Mouse (Mus musculus): ENCODE data around the gene Mybpc1.

Mybpc1 gene

GRCm38 (mm10) chr10:88604943-88605342, at the start of gene Mybpc1:
Gene Mybpc1, minus strand, starts transcription at chr10:88605152.
- no peak for DNase-seq (ENCODE audit: low spot score in 2 of 2)

DNA sequence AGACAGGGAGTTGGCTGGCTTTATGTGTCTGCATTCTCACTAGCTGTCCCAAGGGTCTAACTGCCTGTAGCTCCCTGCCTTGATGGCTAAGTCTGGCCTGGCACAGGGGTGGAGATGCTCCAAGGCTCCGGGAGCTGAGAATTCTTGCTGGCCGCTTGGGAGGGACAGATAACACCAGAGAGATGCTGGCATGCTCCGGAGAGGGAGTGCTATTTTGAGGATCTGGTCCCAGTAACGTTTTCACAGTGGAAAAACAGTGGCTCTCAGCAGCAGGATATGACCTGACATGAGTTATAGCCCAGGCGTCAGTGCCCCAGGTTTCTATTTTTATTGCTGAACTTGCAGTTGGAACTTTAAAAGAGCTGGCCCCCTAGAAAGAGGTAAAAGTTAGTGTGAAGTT, 40.5 kb upstream of the Mybpc1 start:
- no peak for DNase-seq (ENCODE audit: low spot score in 2 of 2)

DNA sequence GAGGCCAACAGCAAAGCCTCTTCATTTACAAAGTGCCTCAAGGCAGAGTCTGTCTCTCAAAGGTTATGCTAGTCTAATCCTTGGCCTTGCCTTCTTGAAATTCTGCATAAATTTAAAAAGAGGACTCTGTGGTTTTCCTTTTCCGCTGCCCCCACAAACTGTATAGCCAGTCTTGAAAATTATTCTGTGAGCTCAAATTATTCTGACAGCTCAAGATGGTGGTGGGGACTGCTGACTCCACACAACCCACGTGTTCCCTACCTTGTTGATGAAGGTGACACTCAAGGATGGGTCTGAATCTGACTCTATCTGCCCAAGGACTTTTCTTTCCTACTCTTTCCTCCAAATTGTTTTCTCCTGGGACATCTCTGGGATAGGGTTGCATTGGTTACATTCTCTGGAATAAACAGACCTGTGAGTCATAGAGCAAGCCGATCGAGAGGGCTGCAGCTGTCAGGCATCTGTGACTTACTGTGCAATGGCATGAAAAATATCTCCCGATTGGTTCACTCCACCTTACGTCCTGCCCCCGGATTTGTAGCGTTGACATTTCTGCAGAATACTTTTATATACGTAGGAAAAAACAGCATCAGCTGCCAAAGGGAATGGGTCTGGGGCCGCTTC, 26.5 kb upstream of the Mybpc1 start:
- no peak for DNase-seq (ENCODE audit: low spot score in 2 of 2)

GRCm38 (mm10) chr10:88630663-88631329, 25.8 kb upstream of the Mybpc1 start:
- DNase-seq (ENCODE audit: low spot score in 2 of 2): no peak

- DNase-seq (ENCODE audit: low spot score in 2 of 2): no peak
Measured at GRCm38 (mm10) chr10:88627052-88627451, 22.1 kb upstream of the Mybpc1 start.

DNA sequence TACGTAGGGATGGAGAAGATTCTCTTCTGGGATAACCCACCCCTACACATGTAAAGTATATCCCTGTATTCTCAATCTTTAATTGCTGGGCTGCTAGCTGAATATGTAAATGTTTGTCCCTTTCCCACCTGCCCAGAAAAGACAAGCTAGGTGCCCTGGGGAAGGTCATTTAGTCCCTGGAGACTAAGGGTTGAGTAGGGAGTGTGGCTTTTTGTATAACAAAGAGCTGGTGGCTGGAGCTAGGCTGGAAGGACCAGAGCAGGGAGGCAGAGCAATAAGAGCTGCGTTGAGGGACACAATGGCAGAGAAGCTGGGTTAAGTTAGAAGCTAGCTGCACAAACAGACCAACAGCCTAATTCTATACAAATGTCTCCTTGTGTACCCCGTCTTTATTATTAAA, 21.2 kb upstream of the Mybpc1 start:
- DNase-seq (ENCODE audit: low spot score in 2 of 2): no peak

DNA sequence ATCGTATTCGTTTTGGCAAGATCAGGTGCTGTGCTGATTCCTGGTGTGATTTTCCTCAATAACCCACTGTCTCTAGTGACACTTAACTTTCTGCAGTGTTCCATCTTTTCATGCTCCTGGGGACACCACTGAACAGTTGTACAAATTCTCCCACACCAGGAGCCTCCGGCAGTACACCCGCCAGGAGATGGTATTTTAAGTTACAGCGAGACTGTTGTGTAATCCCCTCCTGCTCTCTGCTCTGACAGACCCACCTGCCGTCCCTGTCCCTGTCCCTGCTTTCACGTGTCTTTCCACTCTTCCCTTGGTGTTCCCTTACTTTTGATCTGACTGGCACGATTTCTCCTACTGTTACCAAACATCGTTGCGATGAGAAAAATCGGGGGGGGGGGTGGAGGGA, 19.3 kb upstream of the Mybpc1 start:
- no peak for DNase-seq (ENCODE audit: low spot score in 2 of 2)

DNA sequence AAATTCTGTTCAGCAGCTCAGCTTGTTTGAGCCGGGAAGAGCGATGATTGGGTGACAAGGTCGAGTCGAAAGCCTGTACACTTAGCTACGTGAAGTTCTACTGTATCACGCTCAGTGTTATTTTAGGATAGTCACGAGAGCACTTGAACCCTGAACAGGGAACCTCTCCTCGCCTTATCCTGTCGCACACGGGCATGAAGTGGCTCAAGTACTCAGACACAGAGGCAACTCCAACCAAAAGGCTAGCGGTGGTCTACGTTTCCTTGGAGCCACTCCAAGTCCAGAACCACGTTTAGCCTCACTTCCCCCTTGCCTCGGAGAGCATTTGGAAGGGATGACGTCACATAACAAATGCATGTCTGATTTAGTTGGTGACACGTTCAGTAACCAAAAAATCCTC, 17.7 kb upstream of the Mybpc1 start:
- no peak for DNase-seq (ENCODE audit: low spot score in 2 of 2)

DNA sequence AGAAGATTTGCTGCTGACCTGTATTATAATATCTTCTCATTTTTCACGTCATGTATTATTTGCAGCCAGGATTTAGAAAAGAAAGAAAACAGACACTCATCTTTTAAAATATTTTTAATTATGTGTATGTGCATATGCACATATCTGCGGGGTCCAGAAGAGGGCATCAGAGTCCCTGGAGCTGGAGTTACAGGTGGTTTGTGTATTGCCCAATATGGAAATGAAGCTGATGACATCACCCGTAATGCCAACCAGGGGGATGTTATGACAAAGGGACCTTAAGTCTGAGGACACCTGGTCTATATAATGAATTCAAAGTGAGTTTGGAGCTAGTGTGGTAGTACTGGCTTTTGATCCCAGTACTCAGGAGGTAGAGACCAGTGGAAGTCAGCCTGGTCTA, 15.9 kb upstream of the Mybpc1 start:
- DNase-seq (ENCODE audit: low spot score in 2 of 2): no peak

DNA sequence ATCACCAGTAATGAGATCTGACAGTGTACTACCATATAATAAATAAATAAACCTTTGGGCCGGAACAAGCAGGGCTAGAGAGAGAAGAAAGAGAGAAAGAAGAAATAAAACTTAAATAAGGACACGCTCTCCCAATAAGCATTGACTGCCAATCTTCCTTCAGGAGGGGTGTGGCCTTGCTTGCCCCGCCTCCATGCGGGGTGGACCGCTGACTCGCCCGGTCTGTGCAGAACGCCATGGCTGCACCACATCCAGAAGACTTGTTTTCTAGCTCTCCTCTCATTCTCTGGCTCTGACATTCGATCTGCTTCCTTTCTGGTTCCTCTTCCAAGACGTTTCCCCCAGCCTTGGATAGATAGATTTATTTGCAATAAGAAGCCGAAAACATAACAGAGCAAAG, 8.1 kb upstream of the Mybpc1 start:
- DNase-seq (ENCODE audit: low spot score in 2 of 2): no peak

- DNase-seq (ENCODE audit: low spot score in 2 of 2): no peak
Measured at GRCm38 (mm10) chr10:88606686-88607085, 1.7 kb upstream of the Mybpc1 start.

- DNase-seq (ENCODE audit: low spot score in 2 of 2): no peak
Measured at GRCm38 (mm10) chr10:88606065-88606464, 1.1 kb upstream of the Mybpc1 start.

DNA sequence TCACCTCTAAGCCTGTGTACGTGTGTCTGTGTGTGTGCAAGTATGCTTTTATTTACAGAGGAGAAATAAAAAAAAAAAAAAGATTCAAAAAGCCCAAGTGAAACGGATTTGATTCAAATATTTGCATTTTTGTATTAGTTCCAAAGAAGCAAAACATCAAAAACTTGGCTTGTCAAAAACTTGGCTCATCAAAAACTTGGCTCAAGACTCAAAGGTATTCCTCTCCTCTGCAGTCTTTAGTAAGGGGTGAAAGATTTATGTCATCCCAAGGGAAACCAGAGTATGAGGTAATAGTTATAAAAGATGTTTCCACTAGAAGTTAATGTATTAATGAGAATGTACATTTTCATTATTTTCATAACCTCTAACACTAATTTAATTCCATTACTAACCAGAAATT, 1.2 kb downstream of the Mybpc1 start:
- DNase-seq (ENCODE audit: low spot score in 2 of 2): no peak

- no peak for DNase-seq (ENCODE audit: low spot score in 2 of 2)
Measured at GRCm38 (mm10) chr10:88603256-88603655, 1.7 kb downstream of the Mybpc1 start.

DNA sequence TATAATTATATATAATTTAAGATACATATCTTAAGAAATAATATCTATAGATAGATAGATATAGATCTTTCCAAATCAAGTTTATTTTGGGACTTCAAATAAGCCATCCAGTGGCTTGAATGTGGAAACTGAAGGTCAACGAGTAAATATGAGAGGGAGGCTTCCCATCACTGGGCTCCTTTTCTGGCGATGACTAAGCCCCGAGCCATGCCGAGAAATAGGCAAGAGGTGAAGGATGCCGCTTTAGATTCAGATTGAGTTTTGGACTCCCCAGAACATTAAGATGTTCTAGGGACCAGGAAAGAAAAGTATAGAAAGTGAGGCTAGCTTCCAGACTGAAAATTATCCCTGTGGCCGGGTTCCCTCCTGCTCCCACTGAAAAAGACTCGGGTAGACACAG, 4.4 kb downstream of the Mybpc1 start:
- no peak for DNase-seq (ENCODE audit: low spot score in 2 of 2)

DNA sequence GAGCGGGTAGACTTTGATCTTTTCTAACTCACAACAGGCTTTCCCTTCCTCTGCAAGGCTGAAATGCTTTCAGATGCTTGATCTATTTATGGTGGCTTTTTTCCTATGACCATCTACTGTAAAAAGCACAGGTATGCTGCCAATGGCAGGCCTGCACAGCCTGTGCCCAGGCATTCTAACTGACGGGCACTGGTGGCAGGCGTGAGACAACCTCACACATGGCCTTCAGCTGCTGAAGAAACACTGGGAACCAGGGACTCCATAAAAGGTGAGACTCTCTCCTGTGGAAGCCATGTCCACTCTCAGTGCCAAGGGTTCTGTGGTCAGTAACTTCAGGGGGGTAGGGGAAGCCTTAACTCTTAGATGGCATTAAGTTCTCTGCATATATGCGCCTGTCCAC, 12.6 kb downstream of the Mybpc1 start:
- DNase-seq (ENCODE audit: low spot score in 2 of 2): no peak

DNA sequence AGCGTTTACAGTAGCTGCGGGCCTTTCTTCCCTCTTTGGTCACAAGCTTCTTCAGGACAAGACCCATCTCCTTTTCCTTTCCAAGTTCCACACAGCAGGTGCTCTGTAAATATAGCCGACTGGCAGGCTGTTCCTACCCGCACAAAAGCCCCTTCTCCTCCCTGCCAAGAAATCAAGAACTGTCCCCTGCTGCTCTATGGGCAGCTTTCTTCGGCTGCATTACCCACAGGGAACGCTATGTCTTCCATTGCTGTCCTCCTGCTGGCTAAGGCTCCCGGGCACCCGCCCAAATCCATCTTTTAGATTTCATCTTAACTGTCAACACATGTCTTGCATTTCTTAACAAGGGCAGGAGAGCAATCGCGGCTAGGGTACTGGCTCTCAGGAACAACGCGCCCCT, 13.9 kb downstream of the Mybpc1 start:
- no peak for DNase-seq (ENCODE audit: low spot score in 2 of 2)

DNA sequence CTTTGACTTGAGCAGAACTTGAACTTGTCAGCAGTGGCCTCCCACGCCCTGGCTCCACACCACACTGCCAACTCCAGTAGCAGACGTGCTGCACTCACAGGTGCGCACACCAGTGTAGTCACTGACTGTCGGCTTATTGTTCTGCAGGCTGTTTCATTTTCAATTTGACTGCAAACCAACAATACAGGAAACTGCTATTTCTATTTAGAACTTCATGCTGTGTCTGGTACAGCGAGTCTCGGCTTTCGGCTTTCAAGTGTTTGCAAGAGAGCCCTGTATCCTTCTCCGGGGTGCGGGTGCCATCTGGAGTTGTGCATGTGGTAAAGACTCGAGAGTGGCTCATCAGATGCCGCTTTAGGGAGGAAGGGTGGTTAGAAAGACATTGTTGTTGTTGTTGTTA, 20.5 kb downstream of the Mybpc1 start:
- DNase-seq (ENCODE audit: low spot score in 2 of 2): peak; percentile 6 to 11

- no peak for DNase-seq (ENCODE audit: low spot score in 2 of 2)
Measured at GRCm38 (mm10) chr10:88580786-88581185, 24.2 kb downstream of the Mybpc1 start.

GRCm38 (mm10) chr10:88578651-88579050, 26.3 kb downstream of the Mybpc1 start:
- DNase-seq (ENCODE audit: low spot score in 2 of 2): no peak

GRCm38 (mm10) chr10:88574115-88574635, 30.8 kb downstream of the Mybpc1 start:
- DNase-seq (ENCODE audit: low spot score in 2 of 2): no peak

GRCm38 (mm10) chr10:88572123-88572522, 32.8 kb downstream of the Mybpc1 start:
- DNase-seq (ENCODE audit: low spot score in 2 of 2): no peak

- no peak for DNase-seq (ENCODE audit: low spot score in 2 of 2)
Measured at GRCm38 (mm10) chr10:88557046-88557445, 47.9 kb downstream of the Mybpc1 start.

GRCm38 (mm10) chr10:88552738-88553137, 52.2 kb downstream of the Mybpc1 start:
- DNase-seq (ENCODE audit: low spot score in 2 of 2): no peak

Data from thymus, postnatal 10 days (tissue).